In the genomic region with DNA sequence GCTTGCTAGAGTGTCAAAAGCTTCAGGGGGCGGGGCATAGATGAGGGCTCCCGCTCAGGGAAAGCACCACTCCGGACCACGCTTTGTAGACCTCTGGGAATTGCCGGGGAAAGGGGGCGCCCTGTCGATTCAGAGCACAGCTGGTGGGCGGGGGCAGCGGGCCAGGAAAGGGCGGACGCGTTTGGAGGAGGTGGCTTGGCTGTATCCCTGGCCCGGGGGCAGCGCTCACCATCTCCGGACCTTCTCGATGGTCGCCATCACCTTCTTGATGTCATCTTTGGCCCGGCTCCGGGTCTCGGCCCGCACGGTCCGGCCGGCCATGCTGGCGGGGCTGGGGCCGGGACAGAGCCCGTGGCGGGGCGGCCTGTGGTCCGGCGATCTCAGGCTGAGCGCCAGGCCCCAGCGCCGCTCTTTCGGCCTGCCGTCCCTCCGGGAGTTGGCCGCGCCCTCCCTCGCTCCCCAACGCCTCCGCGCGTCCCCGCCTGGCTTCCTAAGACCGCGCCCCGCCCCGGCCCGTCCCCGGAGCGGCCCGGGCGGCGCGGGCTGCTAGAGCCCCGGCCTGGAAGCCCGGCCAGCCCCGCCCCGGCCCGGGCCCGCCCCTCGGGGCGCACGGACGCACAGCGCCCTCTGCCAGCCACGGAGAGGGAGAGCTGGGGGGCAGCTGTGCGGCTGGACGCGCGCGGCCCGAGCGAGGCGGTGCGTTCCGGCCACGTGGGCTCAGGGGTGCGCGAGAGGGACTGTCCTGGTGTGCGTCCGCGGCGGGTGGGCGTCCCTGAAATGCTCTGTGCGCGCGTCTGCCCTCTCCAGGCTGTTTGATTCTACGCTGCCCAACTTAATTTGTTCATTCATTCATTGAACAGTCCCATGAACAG, we compare ENCODE assay signal across 8 mouse cellular contexts. TPM values are rescaled to one million over a fixed set of nuclear protein-coding genes. Genes with fewer than 3 reads are reported as not detected.
A peak's percentile ranks its signal among the peaks of the same experiment; 100 is the strongest.
DNase-seq lines count a peak whose midpoint lies in the region; ATAC-seq lines count a peak whose summit lies in the region.

Bcl7c (minus strand) TSS at position 727 of the 872 bp plus-strand sequence.

- peak; percentile 97 for DNase-seq in adrenal gland, adult 2 months
- DNase-seq in embryo, embryonic 10.5 days (ENCODE audit: low spot score) = peak; percentile 98
- peak; percentile 91 for DNase-seq in gastrocnemius, postnatal 14 days
- peak; percentile 84 to 93 for DNase-seq in left cerebral cortex, postnatal 14 days (ENCODE audit: low spot score in 2 of 2)
- peak; percentile 87 for DNase-seq in right cerebral cortex, postnatal 14 days
- DNase-seq in urinary bladder, postnatal 36 days (ENCODE audit: low spot score in 2 of 2) = peak; percentile 88

- intact Hi-C loops in gastrocnemius, postnatal 14 days (cut with DNase I; ENCODE audit: low total_unique reads) = no loop called here
- intact Hi-C loops in left cerebral cortex, postnatal 14 days (cut with DNase I) = loop anchor here (2.0 kb wide), 1 partner anchor 34 kb away; no protein-coding TSS in a partner anchor

- ATAC-seq in inflammation-experienced regulatory T-cells, adult 6 months = peak; percentile 67
- ATAC-seq in megakaryocyte-erythroid progenitor cell, adult 5-6 weeks (replicated peaks; ENCODE audit: low FRiP score, low TSS enrichment, poor library complexity, severe bottlenecking) = peak; percentile 77

RNA-seq across cellular contexts. Expression of gene Bcl7c, which starts in this region (rescaled TPM):
- 10 to 100 TPM; 70.9 to 86.0 TPM for total RNA-seq in adrenal gland, adult 2 months (2021)
- polyA plus RNA-seq in adrenal gland, adult 2 months (2012; rRNA removed) = 70.5 and 78.0 TPM in 2 replicates
- 10 to 100 TPM; 44.8 to 65.7 TPM for total RNA-seq in gastrocnemius, postnatal 14 days (2021)
- 10 to 100 TPM in 1 of 3 experiments, 1 to 10 TPM in 2; 3.2 to 10.9 (median 4.9) TPM for polyA plus RNA-seq in inflammation-experienced regulatory T-cells, adult 6 months (2017; shearing (Covaris generic))
- total RNA-seq in left cerebral cortex, postnatal 14 days (2021) = 10 to 100 TPM; 37.8 to 45.7 TPM
- total RNA-seq in megakaryocyte-erythroid progenitor cell, adult 5-6 weeks (2014; fragmentation: Nextera tagmentation) = 84.1 and 94.3 TPM in 2 replicates
- 51.3 and 61.0 TPM in 2 replicates for total RNA-seq in megakaryocyte-erythroid progenitor cell, adult 5-6 weeks (2017)

Comparison
In these comparisons a context has a peak if more than half of its experiments do, and no peak if none do; other contexts are left out.
1. Peak in every context shown above with its lines: DNase-seq and ATAC-seq.